Mouse (Mus musculus) hematopoietic stem cell, adult 5-6 weeks (primary cell): ENCODE data around the gene Ankrd33b. TPM values are rescaled to one million over a fixed set of nuclear protein-coding genes. Genes with fewer than 3 reads are reported as not detected.

Source experiments
- ATAC-seq, 2 experiments: fragments of 125-278 bp in 1 of 2; replicated peaks in 1 of 2; 2 replicates each; pipeline ENCODE4 v1.8.0; 2016 to 2017; ENCODE audit warnings: inconsistent platforms in 2 of 2, mild to moderate bottlenecking in 2 of 2, moderate number of reproducible peaks in 2 of 2, low read depth in 1 of 2, moderate TSS enrichment in 1 of 2; ENCODE audit not compliant: low FRiP score in 2 of 2, poor library complexity in 2 of 2, severe bottlenecking in 2 of 2, insufficient read depth in 1 of 2, low TSS enrichment in 1 of 2
- total RNA-seq: library from RNA; stranded (forward); fragments of 172-1452, 232-1000 nt; gene quantifications from 2 replicates; pipeline ENCODE4 v1.2.3, GENCODE M21; 2017

Gene Ankrd33b
- total RNA-seq, 1 experiment from 2014 or later: 7.4 TPM

- no peak for ATAC-seq
Measured at GRCm38 (mm10) chr15:31262361-31262760, 105.2 kb downstream of the Ankrd33b start.

GRCm38 (mm10) chr15:31261094-31261493 lies 106.4 kb downstream of the Ankrd33b start:
- ATAC-seq: no peak

- no peak for ATAC-seq
Measured at GRCm38 (mm10) chr15:31258693-31259439, 108.7 kb downstream of the Ankrd33b start.

GRCm38 (mm10) chr15:31258029-31258692 lies 109.4 kb downstream of the Ankrd33b start:
- ATAC-seq: no peak

- ATAC-seq: no peak
Measured at GRCm38 (mm10) chr15:31257329-31257728, 110.2 kb downstream of the Ankrd33b start.

- ATAC-seq: no peak
Measured at GRCm38 (mm10) chr15:31255762-31256161, 111.8 kb downstream of the Ankrd33b start.

GRCm38 (mm10) chr15:31254939-31255535 lies 112.5 kb downstream of the Ankrd33b start:
- no peak for ATAC-seq

- ATAC-seq: no peak
Measured at GRCm38 (mm10) chr15:31253963-31254362, 113.6 kb downstream of the Ankrd33b start.

- peak; percentile 25 to 34; a peak in 1 of 4 replicates for ATAC-seq
Measured at GRCm38 (mm10) chr15:31253380-31253779, 114.1 kb downstream of the Ankrd33b start.

- ATAC-seq: no peak
Measured at GRCm38 (mm10) chr15:31252590-31253311, 114.8 kb downstream of the Ankrd33b start.

GRCm38 (mm10) chr15:31251189-31251588 lies 116.3 kb downstream of the Ankrd33b start:
- ATAC-seq: no peak

- ATAC-seq: no peak
Measured at GRCm38 (mm10) chr15:31250676-31251075, 116.8 kb downstream of the Ankrd33b start.

- 0 out of 4 replicates have a peak, but pooled peaks of 1 of the 2 experiments have one; percentile 14 for ATAC-seq
Measured at GRCm38 (mm10) chr15:31250027-31250426, 117.5 kb downstream of the Ankrd33b start.

GRCm38 (mm10) chr15:31248882-31249281 lies 118.6 kb downstream of the Ankrd33b start:
- peak; percentile 47 to 49; a peak in 3 of 4 replicates for ATAC-seq

- ATAC-seq: no peak
Measured at GRCm38 (mm10) chr15:31247035-31247434, 120.5 kb downstream of the Ankrd33b start.

- ATAC-seq: no peak
Measured at GRCm38 (mm10) chr15:31245934-31246333, 121.6 kb downstream of the Ankrd33b start.

GRCm38 (mm10) chr15:31244696-31245445 lies 122.7 kb downstream of the Ankrd33b start:
- ATAC-seq: no peak
